Mouse (Mus musculus): Measurements from ENCODE around the gene Dapk1. TPM values are rescaled to one million over a fixed set of nuclear protein-coding genes. Genes with fewer than 3 reads are reported as not detected.

The Dapk1 gene
- polyA plus RNA-seq, 1 experiment from 2014 or later = 6.3 TPM

GRCm38 (mm10) chr13:60664816-60665215, 63.1 kb downstream of the Dapk1 start:
- peaks cover 6% of the 10 kb centered on the region; the same call in 1 of the 2 replicates for H3K4me1 ChIP-seq (ENCODE audit: control insufficient read depth, insufficient read depth, low read length)
- WGBS = 80% methylated on average over 10 of the region's 10 CpGs
- H3K4me3 ChIP-seq (ENCODE audit: low read length) = no peak overlapping the region
- H3K9ac ChIP-seq (ENCODE audit: low read depth, low read length) = no peak overlapping the region
- H3K4me2 ChIP-seq (ENCODE audit: low read depth, low read length) = no peak overlapping the region
- ATAC-seq = no peak
- H3K27ac ChIP-seq (ENCODE audit: low read length) = no peak overlapping the region
- no peaks in the 10 kb centered on the region for H3K27me3 ChIP-seq (replicated peaks; ENCODE audit: control insufficient read depth, insufficient read depth, low read length)
- H3K9me3 ChIP-seq (ENCODE audit: control insufficient read depth, low read length) = no peaks in the 10 kb centered on the region
- H3K36me3 ChIP-seq (ENCODE audit: control insufficient read depth, insufficient read depth, low read length) = no peaks in the 10 kb centered on the region

GRCm38 (mm10) chr13:60665402-60665801, 63.7 kb downstream of the Dapk1 start:
- H3K4me3 ChIP-seq (ENCODE audit: low read length) = no peak overlapping the region
- no peak overlapping the region for H3K9ac ChIP-seq (ENCODE audit: low read depth, low read length)
- H3K27me3 ChIP-seq (replicated peaks; ENCODE audit: control insufficient read depth, insufficient read depth, low read length) = no peaks in the 10 kb centered on the region
- no peaks in the 10 kb centered on the region for H3K9me3 ChIP-seq (ENCODE audit: control insufficient read depth, low read length)
- no peak for ATAC-seq
- peaks cover 6% of the 10 kb centered on the region; the same call in 1 of the 2 replicates for H3K4me1 ChIP-seq (ENCODE audit: control insufficient read depth, insufficient read depth, low read length)
- H3K27ac ChIP-seq (ENCODE audit: low read length) = no peak overlapping the region
- no peak overlapping the region for H3K4me2 ChIP-seq (ENCODE audit: low read depth, low read length)
- H3K36me3 ChIP-seq (ENCODE audit: control insufficient read depth, insufficient read depth, low read length) = no peaks in the 10 kb centered on the region
- 94% methylated on average over 4 of the region's 4 CpGs for WGBS

DNA sequence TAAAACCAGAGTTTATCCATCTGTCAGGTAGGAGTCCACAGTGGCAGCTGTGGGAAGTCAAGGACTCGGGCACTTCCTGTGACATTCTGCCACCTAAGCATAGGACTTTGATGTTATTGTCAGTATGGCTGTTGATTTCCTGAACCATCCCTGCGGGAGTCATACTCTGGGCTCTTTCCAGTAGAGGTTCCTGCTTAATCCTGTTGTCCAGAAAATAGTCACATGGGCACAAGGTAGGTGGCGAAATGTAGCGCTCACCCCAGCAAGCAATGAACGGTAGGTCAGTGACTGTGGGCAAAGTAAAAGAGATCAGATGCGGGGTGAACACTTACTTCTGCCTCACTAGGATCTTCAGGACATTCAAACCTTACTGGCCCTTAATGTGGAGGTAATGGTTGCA, 66.3 kb downstream of the Dapk1 start:
- Histone ChIP-seq H3K27ac (ENCODE audit: low read length) (no peak overlapping the region), H3K4me3 (ENCODE audit: low read length) (no peak overlapping the region), H3K27me3 (replicated peaks; ENCODE audit: control insufficient read depth, insufficient read depth, low read length) (no peaks in the 10 kb centered on the region), H3K9me3 (ENCODE audit: control insufficient read depth, low read length) (no peaks in the 10 kb centered on the region), H3K4me2 (ENCODE audit: low read depth, low read length) (no peak overlapping the region), H3K9ac (ENCODE audit: low read depth, low read length) (no peak overlapping the region), H3K36me3 (ENCODE audit: control insufficient read depth, insufficient read depth, low read length) (no peaks in the 10 kb centered on the region), H3K4me1 (ENCODE audit: control insufficient read depth, insufficient read depth, low read length) (0 out of 2 replicates have a peak, but pooled peaks cover 8% of the 10 kb centered on the region)
- 83% methylated on average over 6 of the region's 6 CpGs for WGBS
- no peak for ATAC-seq

GRCm38 (mm10) chr13:60670605-60671004, 68.9 kb downstream of the Dapk1 start:
- peaks cover 17% of the 10 kb centered on the region for H3K4me1 ChIP-seq (ENCODE audit: control insufficient read depth, insufficient read depth, low read length)
- no peak for ATAC-seq
- no peaks in the 10 kb centered on the region for H3K27me3 ChIP-seq (replicated peaks; ENCODE audit: control insufficient read depth, insufficient read depth, low read length)
- H3K4me3 ChIP-seq (ENCODE audit: low read length) = no peak overlapping the region
- WGBS = 41% methylated on average over 10 of the region's 10 CpGs
- no peaks in the 10 kb centered on the region for H3K36me3 ChIP-seq (ENCODE audit: control insufficient read depth, insufficient read depth, low read length)
- H3K9ac ChIP-seq (ENCODE audit: low read depth, low read length) = no peak overlapping the region
- H3K4me2 ChIP-seq (ENCODE audit: low read depth, low read length) = no peak overlapping the region
- H3K9me3 ChIP-seq (ENCODE audit: control insufficient read depth, low read length) = no peaks in the 10 kb centered on the region
- no peak overlapping the region for H3K27ac ChIP-seq (ENCODE audit: low read length)

DNA sequence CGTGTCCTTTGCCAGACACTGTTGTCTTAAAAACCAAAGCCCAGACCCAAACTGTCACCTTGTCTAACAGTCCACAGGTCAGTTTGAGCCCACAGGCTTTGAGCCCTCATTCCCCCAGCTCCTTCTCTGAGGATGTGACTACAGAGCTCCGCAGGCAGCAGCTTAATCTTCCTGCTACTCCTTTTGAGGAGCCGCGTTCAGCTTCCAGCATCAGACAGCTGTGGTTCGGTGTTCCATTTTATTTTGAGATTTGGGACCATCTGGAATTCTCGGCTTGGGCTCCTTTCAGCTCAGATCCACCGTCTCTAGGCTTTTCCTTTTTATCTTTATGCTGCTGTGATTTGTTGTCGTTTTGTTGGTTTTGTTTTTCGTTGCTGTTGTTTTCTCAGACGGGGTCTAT, 69.5 kb downstream of the Dapk1 start:
- no peak for ATAC-seq
- Histone ChIP-seq H3K4me3 (ENCODE audit: low read length) (no peak overlapping the region), H3K36me3 (ENCODE audit: control insufficient read depth, insufficient read depth, low read length) (no peaks in the 10 kb centered on the region), H3K27ac (ENCODE audit: low read length) (no peak overlapping the region), H3K4me2 (ENCODE audit: low read depth, low read length) (no peak overlapping the region), H3K9ac (ENCODE audit: low read depth, low read length) (no peak overlapping the region), H3K27me3 (replicated peaks; ENCODE audit: control insufficient read depth, insufficient read depth, low read length) (no peaks in the 10 kb centered on the region), H3K9me3 (ENCODE audit: control insufficient read depth, low read length) (no peaks in the 10 kb centered on the region), H3K4me1 (ENCODE audit: control insufficient read depth, insufficient read depth, low read length) (peaks cover 17% of the 10 kb centered on the region)
- WGBS = 58% methylated on average over 10 of the region's 10 CpGs

- ATAC-seq = peak; percentile 50; the same call in 1 of the 2 replicates
- Histone ChIP-seq H3K36me3 (ENCODE audit: control insufficient read depth, insufficient read depth, low read length) (no peaks in the 10 kb centered on the region), H3K27me3 (replicated peaks; ENCODE audit: control insufficient read depth, insufficient read depth, low read length) (no peaks in the 10 kb centered on the region), H3K9me3 (ENCODE audit: control insufficient read depth, low read length) (no peaks in the 10 kb centered on the region), H3K9ac (ENCODE audit: low read depth, low read length) (no peak overlapping the region), H3K27ac (ENCODE audit: low read length) (no peak overlapping the region), H3K4me3 (ENCODE audit: low read length) (no peak overlapping the region), H3K4me2 (ENCODE audit: low read depth, low read length) (no peak overlapping the region), H3K4me1 (ENCODE audit: control insufficient read depth, insufficient read depth, low read length) (peaks cover 17% of the 10 kb centered on the region)
- 57% methylated on average over 8 of the region's 8 CpGs for WGBS
Measured at GRCm38 (mm10) chr13:60672287-60672686, 70.5 kb downstream of the Dapk1 start.

GRCm38 (mm10) chr13:60672882-60673675, 71.3 kb downstream of the Dapk1 start:
- H3K27me3 ChIP-seq (replicated peaks; ENCODE audit: control insufficient read depth, insufficient read depth, low read length) = no peaks in the 10 kb centered on the region
- no peaks in the 10 kb centered on the region for H3K9me3 ChIP-seq (ENCODE audit: control insufficient read depth, low read length)
- no peak overlapping the region for H3K4me3 ChIP-seq (ENCODE audit: low read length)
- peaks cover 17% of the 10 kb centered on the region for H3K4me1 ChIP-seq (ENCODE audit: control insufficient read depth, insufficient read depth, low read length)
- WGBS = 75% methylated on average over 11 of the region's 11 CpGs
- H3K27ac ChIP-seq (ENCODE audit: low read length) = no peak overlapping the region
- H3K9ac ChIP-seq (ENCODE audit: low read depth, low read length) = no peak overlapping the region
- H3K4me2 ChIP-seq (ENCODE audit: low read depth, low read length) = no peak overlapping the region
- ATAC-seq = peak; percentile 56; the same call in 1 of the 2 replicates
- H3K36me3 ChIP-seq (ENCODE audit: control insufficient read depth, insufficient read depth, low read length) = no peaks in the 10 kb centered on the region

GRCm38 (mm10) chr13:60674301-60674700, 72.6 kb downstream of the Dapk1 start:
- H3K27me3 ChIP-seq (replicated peaks; ENCODE audit: control insufficient read depth, insufficient read depth, low read length) = no peaks in the 10 kb centered on the region
- no peak for ATAC-seq
- H3K4me3 ChIP-seq (ENCODE audit: low read length) = no peak overlapping the region
- no peak overlapping the region for H3K9ac ChIP-seq (ENCODE audit: low read depth, low read length)
- peaks cover 17% of the 10 kb centered on the region for H3K4me1 ChIP-seq (ENCODE audit: control insufficient read depth, insufficient read depth, low read length)
- H3K36me3 ChIP-seq (ENCODE audit: control insufficient read depth, insufficient read depth, low read length) = no peaks in the 10 kb centered on the region
- H3K4me2 ChIP-seq (ENCODE audit: low read depth, low read length) = no peak overlapping the region
- 18% methylated on average over 2 of the region's 2 CpGs for WGBS
- H3K27ac ChIP-seq (ENCODE audit: low read length) = no peak overlapping the region
- H3K9me3 ChIP-seq (ENCODE audit: control insufficient read depth, low read length) = no peaks in the 10 kb centered on the region

DNA sequence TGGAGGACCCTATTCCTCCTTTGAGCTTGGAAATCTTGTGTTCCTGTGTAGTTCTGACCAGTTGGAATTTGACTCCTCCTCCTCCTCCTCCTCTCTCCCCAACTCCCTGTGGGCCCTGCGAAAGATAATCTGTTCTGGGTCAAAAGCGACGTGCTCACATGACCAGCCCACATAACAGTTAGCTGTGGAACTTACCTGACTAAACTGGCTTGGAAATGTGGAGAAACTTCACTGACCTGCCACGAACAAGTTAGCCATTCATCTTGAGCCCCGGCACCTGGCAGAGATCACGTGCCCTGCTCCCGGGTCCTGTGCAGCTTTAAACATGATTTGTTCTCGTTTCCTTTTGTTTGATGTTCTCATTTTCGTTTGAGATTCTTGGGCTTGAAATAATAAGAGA, 73.2 kb downstream of the Dapk1 start:
- 13% methylated on average over 9 of the region's 9 CpGs for WGBS
- peak; percentile 43; the same call in 1 of the 2 replicates for ATAC-seq
- Histone ChIP-seq H3K27me3 (replicated peaks; ENCODE audit: control insufficient read depth, insufficient read depth, low read length) (no peaks in the 10 kb centered on the region), H3K4me2 (ENCODE audit: low read depth, low read length) (peak overlapping the region; percentile 32; the same call in 1 of the 2 replicates), H3K4me3 (ENCODE audit: low read length) (no peak overlapping the region), H3K36me3 (ENCODE audit: control insufficient read depth, insufficient read depth, low read length) (no peaks in the 10 kb centered on the region), H3K9ac (ENCODE audit: low read depth, low read length) (0 out of 2 replicates have a peak overlapping the region, but pooled peaks have one; percentile 37), H3K27ac (ENCODE audit: low read length) (no peak overlapping the region), H3K9me3 (ENCODE audit: control insufficient read depth, low read length) (no peaks in the 10 kb centered on the region), H3K4me1 (ENCODE audit: control insufficient read depth, insufficient read depth, low read length) (peaks cover 17% of the 10 kb centered on the region)

Measured in intestine, embryonic 16.5 days (tissue).